Mouse (Mus musculus): ENCODE data around the gene Plau. TPM values are rescaled to one million over a fixed set of nuclear protein-coding genes. Genes with fewer than 3 reads are reported as not detected.
A peak's percentile ranks its signal among the peaks of the same experiment; 100 is the strongest.

The Plau gene
- 10 to 100 TPM; 25.6 to 28.0 TPM for total RNA-seq (2021)
- long read RNA-seq, experiment 1, partial matches to known transcripts: 0 of 1 reads
- long read RNA-seq, experiment 1, other reads (novel, unspliced or antisense): 1 of 1 reads
- long read RNA-seq, experiment 2, partial matches to known transcripts: 0 of 3 reads
- long read RNA-seq, experiment 2, other reads (novel, unspliced or antisense): 1 of 3 reads

GRCm38 (mm10) chr14:20836171-20836904 is at the start of gene Plau:
TSS of gene Plau (plus strand) at chr14:20836660.
- peak; percentile 83 for DNase-seq

GRCm38 (mm10) chr14:20788151-20788550 is 48.3 kb upstream of the Plau start:
- no peak for DNase-seq

GRCm38 (mm10) chr14:20789593-20789992 is 46.9 kb upstream of the Plau start:
- no peak for DNase-seq

- no peak for DNase-seq
Measured at GRCm38 (mm10) chr14:20790445-20790844, 46.0 kb upstream of the Plau start.

GRCm38 (mm10) chr14:20790996-20791395 is 45.5 kb upstream of the Plau start:
- DNase-seq: no peak

- DNase-seq: no peak
Measured at GRCm38 (mm10) chr14:20791511-20792242, 44.8 kb upstream of the Plau start.

- no peak for DNase-seq
Measured at GRCm38 (mm10) chr14:20792243-20792921, 44.1 kb upstream of the Plau start.

GRCm38 (mm10) chr14:20792922-20793757 is 43.3 kb upstream of the Plau start:
- peak; percentile 50 for DNase-seq

- peak; percentile 86 for DNase-seq
Measured at GRCm38 (mm10) chr14:20793758-20794531, 42.5 kb upstream of the Plau start, which contains the start of gene Camk2g. TSS of gene Camk2g (minus strand) at chr14:20794088.

GRCm38 (mm10) chr14:20794589-20794988 is 41.9 kb upstream of the Plau start:
- DNase-seq: no peak

- no peak for DNase-seq
Measured at GRCm38 (mm10) chr14:20795423-20796152, 40.9 kb upstream of the Plau start.

- no peak for DNase-seq
Measured at GRCm38 (mm10) chr14:20796170-20796569, 40.3 kb upstream of the Plau start.

GRCm38 (mm10) chr14:20796643-20797042 is 39.8 kb upstream of the Plau start:
- DNase-seq: no peak

GRCm38 (mm10) chr14:20798300-20798699 is 38.2 kb upstream of the Plau start:
- no peak for DNase-seq

- peak; percentile 96 for DNase-seq
Measured at GRCm38 (mm10) chr14:20798761-20799160, 37.7 kb upstream of the Plau start.

- DNase-seq: no peak
Measured at GRCm38 (mm10) chr14:20802926-20803605, 33.4 kb upstream of the Plau start.

- DNase-seq: peak; percentile 76
Measured at GRCm38 (mm10) chr14:20803606-20803938, 32.9 kb upstream of the Plau start.

GRCm38 (mm10) chr14:20804481-20804880 is 32.0 kb upstream of the Plau start:
- DNase-seq: no peak

- peak; percentile 90 for DNase-seq
Measured at GRCm38 (mm10) chr14:20804964-20805672, 31.3 kb upstream of the Plau start.

All from gastrocnemius, postnatal 10 days (tissue).